Mouse (Mus musculus) cerebellum, adult 9-11 months (tissue): Measurements from ENCODE around the gene Elobl.
"Not testable (repeated sequence)": the region's sequence is repeated elsewhere in the genome, so short reads cannot be mapped to it uniquely, and the experiment has no call there.

Experiments used
- DNase-seq: peaks from one replicate; pipeline ENCODE4 v3.0.0; 2022

The Elobl gene

GRCm38 (mm10) chr11:88966881-88967361, at the start of gene Elobl:
Gene Elobl (minus strand): TSS chr11:88966931.
- no peak for DNase-seq

- no peak for DNase-seq
These were observed 45.5 kb upstream of the Elobl start for GRCm38 (mm10) chr11:89012241-89012640.

DNA sequence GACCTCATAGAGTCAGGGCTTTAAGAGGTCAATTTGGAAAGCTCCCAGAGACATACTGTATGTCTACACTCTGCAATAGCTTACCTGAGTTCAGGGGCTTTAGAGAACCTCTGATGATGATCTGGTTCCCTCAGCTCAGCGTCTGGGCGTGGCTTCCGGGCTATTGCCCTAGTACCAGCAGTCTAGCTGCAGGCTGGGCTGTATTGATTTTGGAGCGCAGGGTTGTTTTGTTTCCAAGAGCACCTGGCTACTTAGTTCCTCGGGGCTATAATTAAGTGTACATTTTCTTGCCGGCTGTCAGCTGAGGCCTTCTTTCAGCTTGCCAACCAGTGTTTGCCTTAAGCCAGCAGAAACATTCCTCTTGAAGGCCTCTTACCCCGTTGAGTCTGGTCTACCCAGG, 42.8 kb upstream of the Elobl start:
- no peak for DNase-seq

DNA sequence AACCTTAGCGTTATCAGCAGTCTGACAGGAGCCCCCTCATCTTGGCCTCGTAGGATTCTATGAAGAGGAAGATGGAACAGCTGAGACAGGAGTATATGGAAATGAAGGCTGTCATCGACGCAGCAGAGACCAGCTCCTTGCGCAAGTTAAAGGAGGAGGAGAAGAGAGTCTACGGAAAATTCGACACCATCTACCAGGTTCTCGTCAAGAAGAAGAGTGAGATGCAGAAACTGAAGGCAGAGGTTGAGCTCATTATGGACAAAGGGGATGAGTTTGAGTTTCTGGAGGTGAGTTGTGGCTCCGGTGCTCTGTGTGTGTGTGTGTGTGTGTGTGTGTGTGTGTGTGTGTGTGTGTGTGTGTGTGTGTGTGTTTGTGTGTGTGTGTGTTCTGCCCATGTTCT, 42.3 kb upstream of the Elobl start:
- no peak for DNase-seq

- DNase-seq = no peak
These were observed 40.9 kb upstream of the Elobl start for GRCm38 (mm10) chr11:89007582-89007981.

DNA sequence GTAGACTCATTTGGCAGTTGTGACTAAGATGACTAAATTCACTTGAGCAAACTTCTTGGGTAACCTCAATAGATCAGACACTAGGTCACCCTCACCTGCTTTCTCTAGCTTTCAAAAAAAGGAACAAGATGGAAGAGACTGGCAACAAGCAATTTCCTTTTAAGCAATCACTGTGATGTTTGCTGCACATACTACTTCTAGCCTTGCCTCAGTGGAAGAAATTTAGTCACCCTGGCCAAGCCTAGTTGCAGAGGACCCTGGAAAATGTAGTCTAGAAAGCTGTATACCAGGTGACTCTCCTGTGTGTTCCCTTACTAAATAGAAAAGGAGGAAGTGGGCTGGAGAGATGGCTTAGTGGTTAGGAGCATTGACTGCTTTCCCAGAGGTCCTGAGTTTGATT, 39.7 kb upstream of the Elobl start:
- no peak for DNase-seq

DNA sequence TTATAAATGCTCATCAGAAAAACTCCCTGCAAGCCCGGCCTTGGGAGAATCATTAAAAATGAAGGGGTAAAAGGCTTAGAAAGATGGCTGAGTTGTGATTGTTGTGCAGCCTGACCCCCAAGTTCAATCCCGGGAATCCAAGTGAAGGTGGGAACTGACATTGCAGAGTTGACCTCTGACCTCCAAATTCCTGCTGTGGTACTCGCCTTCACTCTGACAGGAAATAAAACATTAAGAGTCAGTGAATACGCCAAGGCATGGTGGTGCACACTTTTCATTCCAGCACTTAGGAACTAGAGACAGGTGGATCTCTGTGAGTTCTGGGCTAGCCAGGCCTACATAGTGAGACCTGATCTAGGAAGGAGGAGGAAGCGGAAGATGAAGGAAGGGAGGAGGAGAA, 38.7 kb upstream of the Elobl start:
- no peak for DNase-seq

DNA sequence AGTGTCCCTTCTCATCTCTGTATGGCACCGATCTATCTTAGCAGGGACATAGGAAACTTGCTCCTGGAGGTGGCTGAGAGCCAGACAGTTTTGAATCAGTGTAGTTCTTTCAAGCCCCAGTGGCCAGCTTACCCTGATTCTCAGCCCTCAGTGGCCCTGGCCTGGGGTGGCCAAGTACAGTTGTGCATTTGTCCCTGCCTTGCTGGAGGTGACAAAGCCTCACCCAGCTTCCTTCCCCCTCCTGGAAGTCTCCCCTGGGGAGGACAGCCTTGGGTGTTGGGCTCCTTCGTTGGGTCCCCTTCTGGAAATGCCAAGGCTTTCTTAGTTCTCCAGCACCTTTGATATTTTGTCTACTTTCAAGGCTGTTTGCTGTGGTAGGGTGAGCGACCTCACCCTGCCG, 37.0 kb upstream of the Elobl start:
- DNase-seq = no peak

DNA sequence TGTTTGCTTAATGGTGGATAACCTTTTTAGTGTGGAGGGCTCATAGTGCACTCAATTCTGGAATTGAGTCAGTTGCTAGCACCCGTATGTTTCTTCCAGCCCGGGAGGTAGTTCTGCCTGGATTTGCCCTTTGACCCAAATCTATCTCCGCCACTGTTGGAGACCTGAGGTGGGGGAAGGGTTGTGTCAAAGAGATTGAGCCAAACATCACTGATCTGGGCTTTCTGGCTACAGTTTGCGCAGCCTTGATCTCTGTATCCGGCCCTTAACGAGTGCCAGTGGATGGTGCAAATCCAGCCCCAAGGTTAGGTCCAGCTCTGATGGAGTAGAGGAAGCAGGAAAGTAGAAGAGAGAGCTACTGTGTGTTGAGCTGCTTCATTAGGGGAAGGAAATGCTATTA, 36.3 kb upstream of the Elobl start:
- no peak for DNase-seq

DNA sequence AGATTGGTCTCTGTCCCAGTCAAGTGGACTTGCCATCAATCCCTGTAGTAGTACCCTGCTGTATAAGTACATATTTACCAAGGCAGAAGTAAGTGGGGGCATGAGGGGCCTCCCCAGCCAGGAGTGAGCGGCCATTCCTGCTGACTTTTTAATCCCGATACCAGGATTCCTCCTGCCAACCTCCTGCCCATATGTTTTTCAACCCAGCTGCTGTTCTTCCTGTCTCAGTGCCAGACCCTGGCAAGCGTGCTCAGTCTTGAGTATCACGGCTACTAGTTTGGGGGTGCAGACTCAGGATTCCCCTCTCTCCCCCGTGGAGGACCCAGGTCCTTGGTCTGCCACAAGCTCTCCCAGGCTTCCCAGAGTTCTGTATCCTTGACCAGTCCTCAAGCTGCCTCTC, 35.9 kb upstream of the Elobl start:
- DNase-seq = no peak

DNA sequence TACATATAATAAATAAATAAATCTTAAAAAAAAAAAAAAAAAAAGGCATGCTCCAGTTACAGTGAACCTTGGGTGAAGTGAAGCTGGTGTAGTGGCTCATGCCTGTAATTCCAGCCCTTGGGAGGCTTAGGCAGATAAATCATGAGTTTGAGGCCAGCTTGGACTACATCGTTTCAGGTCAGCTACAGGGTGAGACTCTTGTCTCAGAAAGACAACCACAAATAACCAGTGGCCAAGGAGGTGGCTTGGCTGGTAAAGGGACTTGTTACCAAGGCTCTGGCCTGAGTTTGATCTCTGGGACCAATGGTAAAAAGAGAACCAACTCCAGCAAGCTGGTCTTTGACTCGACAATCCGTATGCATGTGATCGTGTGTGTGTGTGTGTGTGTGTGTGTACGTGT, 35.3 kb upstream of the Elobl start:
- no peak for DNase-seq

- DNase-seq = no peak
These were observed 34.8 kb upstream of the Elobl start for GRCm38 (mm10) chr11:89001569-89001968.

GRCm38 (mm10) chr11:89000527-89000819, 33.7 kb upstream of the Elobl start:
- no peak for DNase-seq

DNA sequence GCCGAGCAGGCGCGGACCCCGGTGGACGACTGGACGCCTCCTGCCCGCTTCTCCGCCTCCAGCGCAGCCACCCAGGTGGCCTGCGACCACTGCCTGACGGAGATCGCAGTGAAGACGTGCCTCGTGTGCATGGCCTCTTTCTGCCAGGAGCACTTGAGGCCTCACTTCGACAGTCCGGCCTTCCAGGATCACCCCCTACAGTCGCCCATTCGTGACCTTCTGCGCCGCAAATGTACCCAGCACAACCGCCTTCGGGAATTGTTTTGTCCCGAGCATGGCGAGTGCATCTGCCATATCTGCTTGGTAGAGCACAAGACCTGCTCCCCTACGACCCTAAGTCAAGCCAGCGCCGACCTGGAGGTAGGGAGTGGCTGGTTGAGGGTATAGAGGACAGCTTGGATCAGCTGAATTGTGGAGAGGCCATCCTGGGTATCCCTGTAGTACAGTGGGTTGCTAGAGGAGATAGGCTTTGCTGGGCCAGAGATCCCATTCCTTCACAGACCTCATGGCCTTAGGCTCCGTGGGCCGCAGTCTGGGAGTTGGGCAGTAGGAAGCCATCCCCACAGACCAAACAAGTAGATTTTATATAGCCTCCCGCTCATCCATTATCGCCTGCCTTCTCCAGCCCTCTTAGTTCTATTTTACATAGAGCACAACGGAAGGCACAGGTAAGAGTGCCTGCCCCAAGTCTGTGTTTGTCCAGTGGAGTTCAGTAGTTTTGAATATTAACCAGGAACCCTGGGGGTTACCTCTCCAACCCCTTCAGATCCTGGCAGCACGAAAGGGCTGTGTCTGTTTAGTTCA, 33.2 kb upstream of the Elobl start:
- DNase-seq = no peak

GRCm38 (mm10) chr11:88998974-88999722, 32.4 kb upstream of the Elobl start, which contains the start of gene Trim25:
Gene Trim25 (plus strand): TSS chr11:88999376.
- DNase-seq = peak; percentile 14

GRCm38 (mm10) chr11:88998406-88998805, 31.7 kb upstream of the Elobl start:
- DNase-seq = no peak

DNA sequence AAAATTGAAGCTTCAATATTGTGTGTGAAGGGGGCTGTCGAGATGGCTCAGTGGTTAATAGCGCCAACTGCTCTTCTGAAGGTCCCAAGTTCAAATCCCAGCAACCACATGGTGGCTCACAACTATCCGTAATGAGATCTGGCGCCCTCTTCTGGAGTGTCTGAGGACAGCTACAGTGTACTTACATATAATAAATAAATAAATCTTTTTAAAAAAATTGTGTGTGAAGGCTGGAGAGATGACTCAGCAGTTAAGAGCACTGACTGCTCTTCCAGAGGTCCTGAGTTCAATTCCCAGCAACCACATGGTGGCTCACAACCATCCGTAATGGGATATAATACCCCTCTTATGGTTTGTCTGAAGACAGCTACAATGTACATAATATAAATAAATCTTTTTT, 30.6 kb upstream of the Elobl start:
- not testable (repeated sequence) for DNase-seq

GRCm38 (mm10) chr11:88996427-88996826, 29.7 kb upstream of the Elobl start:
- DNase-seq = no peak

DNA sequence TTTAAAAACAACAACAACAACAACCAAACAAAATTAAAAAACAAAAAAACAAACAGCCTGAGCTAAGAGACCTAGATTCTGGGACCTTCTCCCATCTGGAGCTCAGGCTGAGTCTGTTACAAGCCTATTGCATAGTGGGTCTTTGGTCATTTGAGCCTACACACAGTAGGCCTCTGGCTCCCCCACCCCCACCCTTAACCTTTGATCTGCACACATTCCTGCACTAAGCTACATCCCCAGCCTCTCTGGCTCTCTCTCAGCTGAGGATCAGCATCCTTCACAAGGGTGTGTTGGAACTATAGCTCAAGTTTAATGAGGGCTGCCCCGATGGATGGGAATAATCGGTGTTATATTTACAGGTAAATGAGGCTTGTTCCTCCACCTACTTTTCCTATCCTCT, 28.9 kb upstream of the Elobl start:
- DNase-seq = no peak

GRCm38 (mm10) chr11:88994492-88994891, 27.8 kb upstream of the Elobl start:
- no peak for DNase-seq

DNA sequence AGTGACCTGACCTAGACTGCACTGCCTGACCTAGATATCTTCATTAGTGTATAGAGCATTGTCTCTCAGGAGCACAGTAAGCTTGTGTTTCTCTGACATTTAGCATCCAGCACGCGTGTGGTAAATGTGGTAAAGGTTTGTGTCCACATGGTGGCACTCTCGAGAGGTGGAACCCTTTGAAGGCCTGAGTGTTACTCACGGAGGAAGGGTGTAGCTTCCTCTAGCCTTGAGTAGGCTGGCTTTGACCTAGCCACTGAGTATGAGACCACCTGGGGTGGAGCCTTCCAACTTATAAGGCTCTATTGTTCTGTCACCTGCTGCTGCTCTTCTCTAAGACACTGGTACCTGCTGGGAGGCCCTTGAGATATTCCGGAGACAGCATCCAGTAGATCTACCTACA, 26.9 kb upstream of the Elobl start:
- peak; percentile 16 for DNase-seq

GRCm38 (mm10) chr11:88993186-88993585, 26.5 kb upstream of the Elobl start:
- no peak for DNase-seq

GRCm38 (mm10) chr11:88989530-88989929, 22.8 kb upstream of the Elobl start:
- DNase-seq = no peak

GRCm38 (mm10) chr11:88988956-88989355, 22.2 kb upstream of the Elobl start:
- DNase-seq = no peak
